Mouse (Mus musculus): Measurements from ENCODE around the gene Kif1c.

Gene Kif1c

GRCm38 (mm10) chr11:70699722-70700556 is at the start of gene Kif1c, which contains the start of gene Inca1:
Gene Kif1c (plus strand): TSS chr11:70700548.
Gene Inca1 (minus strand): TSS chr11:70700155.
- DNase-seq (ENCODE audit: low spot score): peak; percentile 93

GRCm38 (mm10) chr11:70651391-70651790 is 49.0 kb upstream of the Kif1c start:
- DNase-seq (ENCODE audit: low spot score): no peak

GRCm38 (mm10) chr11:70652029-70652883 is 48.1 kb upstream of the Kif1c start:
- no peak for DNase-seq (ENCODE audit: low spot score)

- DNase-seq (ENCODE audit: low spot score): no peak
Observed at GRCm38 (mm10) chr11:70652884-70653344, 47.4 kb upstream of the Kif1c start.

- peak; percentile 67 for DNase-seq (ENCODE audit: low spot score)
Observed at GRCm38 (mm10) chr11:70653345-70654197, 46.8 kb upstream of the Kif1c start.

DNA sequence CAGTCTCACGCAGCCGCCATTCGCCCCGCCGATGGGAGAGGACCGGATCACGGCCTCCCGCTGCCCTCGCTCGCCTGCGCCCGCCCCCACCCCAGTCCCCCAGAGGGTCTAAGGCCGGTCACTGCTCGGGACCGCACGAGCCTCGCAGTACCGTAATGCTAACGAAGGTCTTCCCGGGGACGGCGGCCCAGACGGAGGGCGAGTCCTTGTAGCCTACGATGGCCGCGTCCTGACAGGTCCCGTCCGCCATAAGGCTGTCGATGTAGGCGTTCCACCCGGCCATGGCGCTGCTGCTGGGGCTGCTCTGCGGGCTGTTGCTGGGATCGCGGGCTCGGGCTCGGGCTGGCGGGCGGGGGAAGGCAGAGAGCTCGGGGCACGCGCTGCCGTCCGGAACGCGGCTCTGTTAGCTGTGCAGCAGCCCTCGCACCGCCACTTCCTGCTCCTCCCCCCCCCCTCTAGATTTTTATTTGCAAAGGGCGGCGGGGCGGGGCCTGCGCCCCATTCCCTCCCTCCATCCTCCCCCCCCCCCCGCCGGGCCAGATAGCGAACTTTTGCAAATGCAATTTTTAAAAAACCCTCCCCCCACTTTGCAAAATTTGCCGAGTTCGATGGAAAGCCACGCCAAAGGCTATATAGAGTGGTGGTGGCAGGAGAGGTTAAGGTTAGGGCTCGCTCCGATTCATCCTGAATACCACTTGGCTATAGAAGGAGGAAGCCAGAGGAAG is 46.0 kb upstream of the Kif1c start, which contains the start of gene Pfn1:
Gene Pfn1 (minus strand): TSS at position 447 of the 725 bp plus-strand sequence.
- DNase-seq (ENCODE audit: low spot score): peak; percentile 81

GRCm38 (mm10) chr11:70654923-70655570 is 45.3 kb upstream of the Kif1c start:
- DNase-seq (ENCODE audit: low spot score): peak; percentile 87

DNA sequence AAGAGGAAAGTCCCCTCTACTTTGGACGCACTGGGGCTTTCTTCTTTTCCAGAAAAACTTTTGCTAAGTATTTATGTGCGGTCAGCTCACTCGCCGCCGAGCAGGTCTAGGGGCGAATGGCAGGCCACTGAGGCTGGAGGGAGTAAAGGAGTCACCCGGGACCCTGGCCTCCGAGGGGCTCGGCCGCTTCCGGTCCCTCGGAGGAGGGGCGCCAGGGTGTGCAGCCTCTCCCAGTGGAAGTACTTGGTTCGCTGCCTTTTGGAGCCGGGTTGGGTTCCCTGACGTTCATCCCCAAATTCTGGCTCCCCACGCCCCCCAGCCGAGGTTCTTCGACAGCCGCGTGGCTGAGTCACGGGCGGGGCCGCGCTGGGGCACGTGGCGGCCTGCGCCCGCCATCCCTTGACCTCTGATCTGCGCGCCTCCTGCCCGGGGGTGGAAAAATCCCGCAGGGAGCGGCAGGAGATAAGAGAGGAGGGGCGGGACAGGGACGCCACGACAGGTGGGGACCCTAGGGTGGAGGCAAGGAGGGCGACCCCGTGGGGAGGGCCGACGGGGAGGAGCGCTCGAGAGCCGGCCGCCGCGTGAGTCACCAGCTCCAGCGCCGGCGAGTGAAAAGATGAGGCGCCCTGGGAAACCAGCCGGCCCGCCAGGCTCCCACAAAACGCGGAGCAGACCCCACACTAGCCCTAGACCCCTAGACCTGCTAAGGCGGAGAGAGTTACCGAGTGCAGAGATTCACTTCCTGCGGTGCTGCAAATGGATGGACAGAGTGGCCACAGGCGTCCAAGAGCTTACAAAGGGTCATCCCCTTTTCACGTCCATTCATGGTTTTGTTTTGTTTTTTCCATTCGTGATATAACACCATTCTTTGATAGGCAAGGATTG is 44.5 kb upstream of the Kif1c start:
- peak; percentile 78 for DNase-seq (ENCODE audit: low spot score)

DNA sequence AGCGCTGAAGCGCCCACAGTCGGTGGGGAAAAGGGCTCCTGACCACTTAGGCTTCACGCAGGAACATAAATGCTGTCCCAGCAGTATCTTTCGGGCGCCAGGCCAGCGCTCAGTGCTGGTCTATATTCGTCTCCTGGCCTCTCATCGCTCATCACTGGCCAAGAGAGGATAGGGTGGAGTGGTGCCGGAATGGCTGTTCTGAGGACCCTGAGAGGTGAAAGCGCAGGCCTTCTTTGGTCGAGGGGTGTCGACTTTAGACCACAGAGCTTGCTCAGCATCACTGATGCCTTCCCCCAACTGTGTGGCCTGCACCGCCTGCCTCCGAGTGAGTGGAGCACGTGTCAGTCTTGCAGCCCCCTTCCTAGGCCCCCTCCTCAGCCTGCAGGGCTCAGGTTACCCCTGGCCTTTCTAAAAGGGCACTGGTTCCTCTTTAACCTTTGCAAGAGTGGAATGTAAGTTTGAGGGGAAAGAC is 43.9 kb upstream of the Kif1c start:
- peak; percentile 87 for DNase-seq (ENCODE audit: low spot score)

DNA sequence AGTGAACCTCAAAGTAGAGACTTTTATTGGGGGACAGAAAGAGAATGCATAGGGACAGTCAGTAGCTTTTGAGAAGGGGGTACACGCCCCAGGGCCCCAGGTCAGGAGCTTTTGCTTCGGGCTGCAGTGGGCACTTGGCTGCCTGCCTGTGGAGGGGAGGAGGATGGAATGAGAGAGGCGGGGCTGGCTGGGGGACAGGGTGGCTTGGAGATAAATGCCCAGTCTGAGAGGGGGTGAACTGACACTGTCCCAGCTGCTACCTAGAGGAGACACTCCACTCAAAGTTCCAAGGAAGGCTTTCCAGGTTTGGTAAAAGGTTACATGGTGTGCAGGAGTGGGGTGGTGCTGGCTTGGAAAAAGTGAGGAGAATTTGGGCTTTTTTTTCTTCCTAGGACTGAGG is 43.4 kb upstream of the Kif1c start, which contains the start of gene Eno3:
Gene Eno3 (plus strand): TSS at position 239 of the 400 bp plus-strand sequence.
- peak; percentile 68 for DNase-seq (ENCODE audit: low spot score)

GRCm38 (mm10) chr11:70657573-70657972 is 42.8 kb upstream of the Kif1c start:
- no peak for DNase-seq (ENCODE audit: low spot score)

DNA sequence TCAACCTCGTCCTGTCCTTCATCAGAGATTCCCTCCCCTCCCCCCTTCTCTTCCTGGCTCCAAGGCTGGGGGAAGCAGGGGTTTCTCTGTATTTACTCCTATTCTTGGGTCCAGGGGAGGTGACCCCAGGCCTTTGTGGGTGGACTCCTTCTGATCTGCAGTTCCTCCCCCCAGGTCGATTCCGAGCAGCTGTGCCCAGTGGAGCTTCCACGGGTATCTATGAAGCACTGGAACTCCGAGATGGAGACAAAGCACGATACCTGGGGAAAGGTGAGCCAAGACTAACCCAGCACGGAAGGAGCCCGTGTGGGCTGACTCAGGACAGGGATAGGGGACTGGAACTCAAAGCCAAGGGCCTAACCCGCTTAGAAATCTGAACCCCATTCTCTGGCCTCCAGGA is 42.4 kb upstream of the Kif1c start:
- DNase-seq (ENCODE audit: low spot score): no peak

- DNase-seq (ENCODE audit: low spot score): no peak
Observed at GRCm38 (mm10) chr11:70658521-70658920, 41.8 kb upstream of the Kif1c start.

DNA sequence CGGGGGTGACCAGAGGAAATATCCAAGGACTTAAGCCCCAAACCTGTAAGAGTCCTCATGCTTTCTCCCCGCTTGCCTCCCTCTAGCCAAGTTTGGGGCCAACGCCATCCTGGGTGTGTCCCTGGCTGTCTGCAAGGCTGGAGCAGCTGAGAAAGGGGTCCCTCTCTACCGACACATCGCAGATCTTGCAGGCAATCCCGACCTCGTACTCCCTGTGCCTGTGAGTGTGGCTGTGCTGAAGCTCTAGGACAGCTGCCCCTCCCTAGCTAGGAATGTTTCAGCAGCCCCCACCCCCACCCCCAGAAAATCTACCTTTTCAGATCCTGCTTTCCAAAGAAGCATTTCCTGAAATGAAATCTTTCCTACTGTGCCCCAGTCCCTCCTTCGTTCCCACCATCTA is 41.4 kb upstream of the Kif1c start:
- no peak for DNase-seq (ENCODE audit: low spot score)

DNA sequence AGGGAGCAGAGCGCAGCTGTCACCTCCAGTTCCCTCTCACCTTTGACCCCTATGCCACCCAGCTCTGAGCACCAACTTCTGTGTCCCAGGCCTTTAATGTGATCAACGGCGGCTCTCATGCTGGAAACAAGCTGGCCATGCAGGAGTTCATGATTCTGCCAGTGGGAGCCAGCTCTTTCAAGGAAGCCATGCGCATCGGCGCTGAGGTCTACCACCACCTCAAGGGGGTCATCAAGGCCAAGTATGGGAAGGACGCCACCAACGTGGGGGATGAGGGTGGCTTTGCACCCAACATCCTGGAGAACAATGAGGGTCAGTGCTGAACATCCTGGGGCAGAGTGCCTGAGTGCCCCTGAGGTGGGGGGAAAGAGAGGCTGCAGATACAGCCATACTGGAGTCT is 39.8 kb upstream of the Kif1c start:
- DNase-seq (ENCODE audit: low spot score): no peak

DNA sequence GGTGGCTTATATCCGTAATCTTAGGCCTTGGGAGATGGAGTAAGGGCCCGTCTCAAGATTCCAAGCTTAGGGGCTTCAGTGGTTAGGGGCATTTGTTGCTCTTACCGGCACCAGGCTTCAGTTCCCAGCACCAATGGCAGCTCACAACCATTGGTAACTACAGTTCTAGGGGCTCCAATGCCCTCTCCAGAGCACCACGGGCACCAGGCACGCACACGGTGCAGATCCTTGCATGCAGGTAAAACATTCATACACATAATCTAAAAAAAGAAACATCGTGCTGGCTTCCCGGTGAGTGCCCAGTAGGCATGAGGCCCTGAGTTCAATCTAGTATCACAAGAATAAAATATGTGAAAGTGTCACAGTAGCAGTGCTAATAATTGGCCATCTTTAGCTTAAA is 37.2 kb upstream of the Kif1c start:
- no peak for DNase-seq (ENCODE audit: low spot score)

GRCm38 (mm10) chr11:70663957-70664356 is 36.4 kb upstream of the Kif1c start:
- DNase-seq (ENCODE audit: low spot score): no peak

DNA sequence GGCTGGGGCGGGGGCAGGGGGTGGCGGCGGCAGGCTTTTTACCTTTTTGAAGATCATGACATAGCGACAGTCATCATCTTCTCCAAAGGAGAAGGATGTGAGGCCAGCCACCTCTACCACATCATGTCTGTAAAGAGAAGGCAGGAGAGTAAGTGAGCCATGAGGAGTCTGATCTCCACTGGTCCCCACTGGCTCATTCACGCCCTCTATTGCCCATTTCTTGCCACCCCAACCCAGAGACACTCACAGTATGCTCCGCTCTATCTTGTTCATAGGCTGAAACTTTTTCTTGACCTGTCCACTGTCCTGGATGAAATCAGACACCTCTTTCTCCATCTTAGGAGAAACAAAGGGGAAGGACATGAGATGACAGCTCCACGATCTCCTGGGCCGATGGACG is 35.6 kb upstream of the Kif1c start:
- DNase-seq (ENCODE audit: low spot score): no peak

- no peak for DNase-seq (ENCODE audit: low spot score)
Observed at GRCm38 (mm10) chr11:70666687-70667086, 33.7 kb upstream of the Kif1c start.

All from embryo, embryonic 10 days (tissue).